Mouse (Mus musculus) frontal cortex, postnatal 14 days (tissue): Measurements from ENCODE around the gene Cckar.
"Not testable (repeated sequence)": the region's sequence is repeated elsewhere in the genome, so short reads cannot be mapped to it uniquely, and the experiment has no call there.

Source experiments
- DNase-seq, 2 experiments: peaks; one replicate each; pipeline ENCODE4 v3.0.0; 2022; ENCODE audit warnings: low spot score in 2 of 2

The Cckar gene

GRCm38 (mm10) chr5:53673493-53674150 lies 33.9 kb downstream of the Cckar start:
- DNase-seq = not testable (repeated sequence)

DNA sequence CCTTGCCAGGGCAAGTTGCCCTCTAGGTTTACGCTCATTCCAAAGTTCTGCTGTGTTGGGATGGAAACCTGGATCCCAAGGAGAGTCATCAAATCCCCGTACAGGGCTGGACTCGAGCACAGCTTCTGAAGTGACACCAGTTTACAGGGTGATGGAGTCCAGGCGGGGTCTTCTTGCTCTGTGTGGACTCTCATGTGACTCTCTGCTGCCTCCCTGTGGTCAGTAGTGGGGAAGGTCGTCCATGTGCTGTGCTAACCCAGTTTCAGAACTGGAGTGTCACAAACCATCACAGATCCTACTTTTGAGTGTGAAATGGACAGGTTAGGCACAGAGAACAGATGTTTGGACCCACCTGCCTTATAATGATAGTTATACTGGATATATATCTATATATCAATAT lies 35.2 kb downstream of the Cckar start:
- peak; percentile 28 to 56 for DNase-seq

- no peak for DNase-seq
Observed at GRCm38 (mm10) chr5:53671507-53671906, 36.0 kb downstream of the Cckar start.

DNA sequence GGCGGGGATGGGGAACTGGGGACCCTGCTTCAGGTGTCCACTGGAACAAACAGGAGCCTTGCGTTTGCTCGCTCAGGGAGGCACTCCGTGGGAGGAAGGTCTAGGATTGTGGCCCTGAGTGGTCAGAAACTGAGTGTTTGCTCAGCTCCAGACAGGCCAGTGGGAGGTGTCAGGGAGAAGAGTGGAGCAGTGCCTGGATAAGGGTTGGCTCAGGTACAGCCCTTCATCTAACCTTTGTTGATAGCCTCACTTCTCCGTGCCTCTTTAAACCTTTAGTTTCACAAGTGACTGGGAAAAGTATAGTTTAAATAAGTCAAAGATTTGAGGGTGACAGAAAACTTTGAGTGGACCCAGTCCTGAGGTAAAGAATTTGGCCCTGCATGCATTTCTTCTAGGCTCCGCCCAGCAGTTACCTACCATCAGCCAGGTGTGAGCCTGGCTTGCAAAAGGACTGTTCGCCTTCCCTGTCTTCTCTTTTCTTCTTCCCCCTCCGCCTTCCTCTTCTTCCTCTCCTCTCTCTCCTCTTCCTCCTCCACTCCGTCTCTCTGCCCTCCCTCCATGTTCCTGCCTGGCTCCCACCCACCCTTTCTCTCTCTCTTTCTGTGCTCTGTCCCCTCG lies 37.1 kb downstream of the Cckar start:
- DNase-seq = no peak

DNA sequence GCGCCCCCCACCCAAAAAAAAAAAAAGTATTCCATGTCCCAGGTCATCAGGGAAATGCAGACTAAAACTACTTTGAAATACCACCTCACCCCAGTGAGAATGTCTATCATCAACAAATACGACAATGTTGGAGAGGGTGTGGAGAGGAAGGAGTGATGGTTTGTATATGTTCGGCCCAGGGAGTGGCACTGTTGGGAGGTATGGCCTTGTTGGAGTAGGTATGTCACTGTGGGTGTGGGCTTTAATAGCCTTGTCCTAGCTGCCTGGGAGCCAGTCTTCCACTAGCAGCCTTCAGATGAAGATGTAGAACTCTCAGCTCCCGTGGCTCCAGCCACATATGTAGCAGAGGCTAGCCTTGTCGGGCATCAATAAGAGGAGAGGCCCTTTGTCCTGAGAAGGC lies 39.5 kb downstream of the Cckar start:
- no peak for DNase-seq

- DNase-seq = no peak
Observed at GRCm38 (mm10) chr5:53663665-53664064, 43.8 kb downstream of the Cckar start.

DNA sequence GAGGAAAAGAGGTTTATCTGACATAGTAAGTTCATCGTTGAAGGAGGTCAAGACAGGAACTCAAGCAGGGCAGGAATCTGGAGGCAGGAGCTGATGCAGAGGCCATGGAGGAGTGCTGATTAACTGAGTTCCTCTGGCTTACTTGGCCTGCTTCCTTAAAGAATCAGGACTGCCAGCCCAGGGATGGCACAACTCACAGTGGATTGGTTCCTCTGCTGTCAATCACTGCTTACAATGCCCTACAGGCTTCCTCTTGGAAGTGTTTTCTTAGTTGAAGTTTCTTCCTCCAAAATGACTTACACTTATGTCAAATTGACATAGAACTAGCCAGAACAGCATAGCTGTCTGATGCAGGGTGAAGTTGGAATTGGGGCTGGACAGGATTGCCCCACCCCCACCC lies 45.1 kb downstream of the Cckar start:
- no peak for DNase-seq

DNA sequence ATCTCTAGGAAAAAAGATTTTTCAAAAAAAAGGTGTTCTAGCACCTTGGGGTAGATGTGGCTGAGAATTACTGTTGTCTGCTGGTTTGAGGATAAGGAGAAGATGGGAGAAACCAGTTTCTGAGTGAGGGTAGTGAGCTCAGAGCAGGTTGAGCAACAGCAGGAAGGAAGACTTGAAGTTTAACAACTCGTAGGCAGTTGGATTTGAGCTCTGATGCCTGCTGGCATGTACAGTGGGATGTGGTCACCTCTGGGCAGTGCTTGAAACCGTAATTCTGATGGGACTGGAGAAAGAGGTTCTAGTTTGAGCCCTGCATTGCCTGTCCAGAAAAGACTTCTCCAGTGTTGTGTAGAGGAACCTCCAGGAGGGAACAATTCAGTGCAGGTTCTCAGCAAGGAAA lies 46.0 kb downstream of the Cckar start:
- no peak for DNase-seq

- DNase-seq = no peak
Observed at GRCm38 (mm10) chr5:53657925-53658324, 49.6 kb downstream of the Cckar start.

- no peak for DNase-seq
Observed at GRCm38 (mm10) chr5:53656596-53656995, 50.9 kb downstream of the Cckar start.
